Mouse (Mus musculus): Measurements from ENCODE around the gene Dyrk3.
"Not testable (repeated sequence)": the region's sequence is repeated elsewhere in the genome, so short reads cannot be mapped to it uniquely, and the experiment has no call there.

The Dyrk3 gene

DNA sequence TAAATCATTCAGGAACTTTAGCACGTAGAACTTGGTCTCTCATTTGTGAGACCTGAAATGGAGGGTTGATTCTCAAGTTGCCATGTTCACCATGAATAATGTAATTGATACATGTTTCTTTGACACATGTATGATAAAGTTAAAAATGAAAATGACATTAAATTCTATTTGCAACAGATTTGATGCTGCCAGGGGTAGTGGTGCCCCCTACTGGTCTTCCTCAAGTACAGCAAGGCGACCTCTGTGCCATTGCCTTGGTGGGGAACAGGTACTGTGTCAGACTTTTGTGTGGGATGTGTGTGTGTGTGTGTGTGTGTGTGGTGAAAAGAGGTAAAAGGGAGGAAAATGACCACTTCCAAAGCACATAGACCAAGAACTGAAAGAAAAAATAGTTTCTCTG, 17.3 kb upstream of the Dyrk3 start:
- DNase-seq (ENCODE audit: low spot score): no peak

GRCm38 (mm10) chr1:131153018-131153629, 15.0 kb upstream of the Dyrk3 start, which contains the start of gene Eif2d:
Gene Eif2d, plus strand, starts transcription at chr1:131153181.
- DNase-seq (ENCODE audit: low spot score): peak; percentile 77

DNA sequence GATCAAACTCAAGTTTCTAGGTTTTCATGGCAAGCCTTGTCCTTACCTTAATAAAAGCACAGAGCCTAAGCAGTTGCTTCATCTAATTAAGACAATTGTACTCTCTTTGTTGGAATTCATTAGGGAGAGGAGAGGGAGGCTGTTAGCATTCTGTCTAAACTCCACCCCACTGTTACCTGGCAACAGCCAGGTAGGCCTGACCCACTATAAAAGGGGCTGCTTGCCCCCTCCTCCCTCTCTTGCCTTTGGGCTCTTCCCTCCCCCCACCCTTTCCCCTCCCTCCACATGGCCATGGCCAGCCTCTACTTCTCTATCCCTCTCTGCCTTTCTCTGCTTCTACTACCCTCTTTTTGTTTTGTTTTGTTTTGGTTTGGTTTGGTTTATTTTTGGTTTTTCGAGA, 11.4 kb upstream of the Dyrk3 start:
- no peak for DNase-seq (ENCODE audit: low spot score)

- no peak for DNase-seq (ENCODE audit: low spot score)
Observed at GRCm38 (mm10) chr1:131146181-131146614, 8.1 kb upstream of the Dyrk3 start.

GRCm38 (mm10) chr1:131145222-131145621, 7.1 kb upstream of the Dyrk3 start:
- DNase-seq (ENCODE audit: low spot score): not testable (repeated sequence)

GRCm38 (mm10) chr1:131142472-131142871, 4.3 kb upstream of the Dyrk3 start:
- no peak for DNase-seq (ENCODE audit: low spot score)

- no peak for DNase-seq (ENCODE audit: low spot score)
Observed at GRCm38 (mm10) chr1:131141449-131141848, 3.3 kb upstream of the Dyrk3 start.

GRCm38 (mm10) chr1:131139102-131140095, 1.3 kb upstream of the Dyrk3 start:
- DNase-seq (ENCODE audit: low spot score): no peak

DNA sequence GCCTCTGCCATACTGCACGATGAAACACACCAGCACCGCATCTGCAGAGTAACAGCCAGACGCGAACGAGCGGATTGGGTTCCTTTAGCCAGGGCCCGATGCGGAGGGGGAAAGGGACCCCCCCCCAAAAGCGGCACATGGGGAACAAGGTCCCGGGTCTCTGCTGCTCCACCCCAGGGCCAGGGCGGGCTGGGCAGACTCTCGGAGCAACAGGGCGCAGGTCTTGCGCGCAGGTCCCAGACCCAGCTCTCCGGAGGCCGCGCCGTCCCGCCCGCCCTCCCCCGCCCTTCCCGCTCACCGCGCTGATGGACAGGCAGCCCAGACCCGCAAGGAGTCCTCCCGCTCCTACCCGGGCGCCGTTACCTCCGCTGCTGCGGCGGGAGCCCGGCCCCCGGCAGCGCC, 422 bp downstream of the Dyrk3 start:
- no peak for DNase-seq (ENCODE audit: low spot score)

DNA sequence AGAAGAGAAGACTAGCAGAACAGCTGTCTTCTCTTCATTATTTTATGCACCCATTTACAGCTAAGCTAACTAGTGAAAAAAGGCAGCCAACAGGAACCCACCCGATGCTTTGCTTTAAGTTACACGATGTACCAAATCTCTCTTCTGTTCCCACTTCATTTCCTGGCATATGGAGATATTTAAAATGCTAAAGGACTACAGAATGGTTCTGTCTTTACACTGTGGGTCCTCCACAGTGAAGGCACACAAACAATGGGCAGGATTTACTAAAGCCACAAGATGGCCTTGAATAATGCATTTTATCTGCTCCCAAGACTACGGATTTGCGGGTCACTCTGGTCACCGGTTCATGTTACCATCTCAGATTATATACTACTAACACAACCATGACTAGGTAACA, 1.0 kb downstream of the Dyrk3 start:
- DNase-seq (ENCODE audit: low spot score): no peak

- DNase-seq (ENCODE audit: low spot score): no peak
Observed at GRCm38 (mm10) chr1:131135960-131136629, 2.0 kb downstream of the Dyrk3 start.

DNA sequence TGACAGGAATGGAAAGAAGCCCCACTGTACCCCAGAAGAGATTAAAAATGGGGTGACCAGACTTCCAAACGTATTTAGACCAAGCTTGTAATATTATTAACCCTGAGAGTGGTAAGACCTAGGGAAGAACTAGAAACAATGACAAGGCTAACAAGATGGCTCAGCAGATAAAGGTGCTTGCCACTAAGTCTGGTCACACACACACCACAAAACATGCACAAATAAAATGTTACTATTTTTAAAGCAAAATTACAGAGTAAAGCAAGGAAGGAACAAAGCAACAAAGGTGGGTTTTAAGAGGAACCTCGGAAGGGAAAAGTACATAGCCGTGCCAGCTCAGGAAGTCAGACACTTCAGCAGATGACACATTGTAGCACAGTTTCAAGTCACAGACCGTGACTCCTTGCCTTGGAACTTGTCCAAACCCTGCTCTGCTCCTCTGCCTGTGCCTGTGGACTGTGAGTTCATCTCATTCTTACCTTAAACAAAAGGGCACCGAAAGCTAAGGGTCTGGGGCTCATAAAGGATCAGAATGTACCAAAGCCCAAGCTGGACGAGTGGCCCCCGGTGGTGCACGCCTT, 3.1 kb downstream of the Dyrk3 start:
- DNase-seq (ENCODE audit: low spot score): no peak

DNA sequence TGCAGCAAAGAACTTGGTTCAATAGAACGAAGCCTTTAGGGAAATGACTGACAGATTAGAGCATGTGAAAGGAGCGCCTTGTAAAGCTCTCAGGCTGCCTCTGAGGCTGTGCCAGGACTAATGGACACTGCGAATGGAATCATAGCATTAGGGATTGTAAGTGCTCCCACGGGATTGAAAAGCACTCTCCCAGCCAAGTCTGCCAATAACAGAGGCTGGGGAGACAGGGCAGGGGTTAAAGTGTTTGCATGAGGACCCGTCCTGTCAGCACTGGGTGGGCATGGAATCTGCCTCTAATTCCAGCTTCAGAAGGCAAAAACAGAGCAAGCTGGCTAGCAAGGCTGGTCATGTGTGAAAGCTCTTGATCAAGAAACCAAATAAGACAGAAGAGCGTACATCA, 3.9 kb downstream of the Dyrk3 start:
- DNase-seq (ENCODE audit: low spot score): no peak

- no peak for DNase-seq (ENCODE audit: low spot score)
Observed at GRCm38 (mm10) chr1:131125987-131126744, 12.0 kb downstream of the Dyrk3 start.

DNA sequence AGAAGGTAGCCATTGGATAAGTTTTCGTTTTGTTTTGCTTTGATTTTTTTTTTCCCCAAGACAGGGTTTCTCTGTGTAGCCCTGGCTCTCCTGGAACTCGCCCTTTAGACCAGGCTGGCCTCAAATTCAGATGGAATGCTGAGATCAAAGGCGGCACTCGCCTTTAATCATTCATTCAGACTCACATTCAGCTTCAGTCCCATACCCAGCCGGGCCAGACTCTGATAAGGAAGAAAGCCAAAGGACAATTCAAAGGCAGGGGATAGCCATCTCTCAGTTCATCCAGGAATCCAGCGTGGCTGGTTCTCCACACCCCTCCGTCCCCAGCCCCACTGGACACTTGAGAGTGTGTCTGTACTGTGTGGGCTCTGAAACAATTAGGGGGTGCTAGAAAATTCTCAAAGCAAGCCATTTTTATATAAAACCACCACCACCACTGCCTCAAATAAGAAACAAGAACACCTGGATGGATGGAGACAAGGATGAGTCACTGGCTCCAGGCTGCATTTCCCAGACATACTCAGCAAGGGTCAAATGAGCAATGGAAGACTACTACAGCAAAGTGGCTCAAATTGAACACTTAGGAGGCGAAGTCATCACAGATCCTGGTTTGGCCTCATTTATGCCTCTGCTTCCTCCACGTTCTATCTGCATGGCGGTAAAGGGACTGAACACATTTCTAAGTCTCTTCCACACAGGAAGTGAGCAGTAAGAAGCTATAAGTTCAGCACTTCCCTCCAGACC, 14.4 kb downstream of the Dyrk3 start:
- no peak for DNase-seq (ENCODE audit: low spot score)

- DNase-seq (ENCODE audit: low spot score): no peak
Observed at GRCm38 (mm10) chr1:131121987-131122386, 16.2 kb downstream of the Dyrk3 start.

GRCm38 (mm10) chr1:131119026-131119425, 19.1 kb downstream of the Dyrk3 start:
- no peak for DNase-seq (ENCODE audit: low spot score)

DNA sequence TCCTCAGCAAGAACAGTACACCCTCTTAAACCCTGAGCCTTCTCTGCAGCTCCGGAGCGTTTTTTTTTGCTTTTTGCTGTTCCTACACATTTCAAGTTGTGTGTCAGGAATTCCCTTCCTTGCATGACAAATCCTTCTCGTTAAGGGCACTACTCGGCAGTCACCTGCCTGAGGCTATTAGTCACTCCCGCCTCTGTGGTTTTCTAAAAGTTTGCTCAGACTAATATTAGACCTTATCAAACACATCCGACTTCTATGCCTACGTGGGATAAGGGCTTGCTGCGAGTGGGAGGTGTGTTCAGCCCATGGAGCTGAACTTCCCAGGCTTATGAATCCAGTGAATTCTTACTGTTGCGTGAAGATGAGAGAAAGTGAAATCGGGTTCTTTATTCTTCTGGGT, 19.6 kb downstream of the Dyrk3 start:
- no peak for DNase-seq (ENCODE audit: low spot score)

DNA sequence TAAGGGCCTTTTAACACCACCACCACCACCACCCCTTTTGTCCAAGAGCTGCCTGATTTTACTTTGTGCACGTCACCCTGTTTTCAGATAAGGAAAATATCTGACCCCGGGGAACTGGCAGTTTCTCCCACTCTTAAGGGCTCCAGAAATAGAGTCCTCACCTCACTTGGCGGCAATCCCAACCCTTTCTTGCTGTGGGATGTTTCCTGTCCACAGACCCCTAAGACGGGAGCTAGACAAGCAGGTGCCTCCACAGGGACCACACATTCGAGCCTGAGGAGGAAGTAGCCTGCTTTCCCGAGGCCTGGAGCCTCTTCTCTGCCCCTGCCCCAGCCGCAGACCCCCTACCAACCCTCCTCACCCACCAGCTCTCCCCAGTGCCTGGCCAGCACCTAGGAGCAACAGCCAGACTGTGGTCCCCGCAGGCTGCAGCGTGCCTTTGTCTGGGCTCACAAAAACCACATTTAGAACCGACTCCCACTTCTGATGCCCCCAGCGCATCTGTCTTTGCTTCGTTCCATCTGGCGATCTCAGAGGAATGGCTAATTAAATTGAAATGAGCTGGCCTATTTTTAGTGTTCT, 21.6 kb downstream of the Dyrk3 start:
- no peak for DNase-seq (ENCODE audit: low spot score)

DNA sequence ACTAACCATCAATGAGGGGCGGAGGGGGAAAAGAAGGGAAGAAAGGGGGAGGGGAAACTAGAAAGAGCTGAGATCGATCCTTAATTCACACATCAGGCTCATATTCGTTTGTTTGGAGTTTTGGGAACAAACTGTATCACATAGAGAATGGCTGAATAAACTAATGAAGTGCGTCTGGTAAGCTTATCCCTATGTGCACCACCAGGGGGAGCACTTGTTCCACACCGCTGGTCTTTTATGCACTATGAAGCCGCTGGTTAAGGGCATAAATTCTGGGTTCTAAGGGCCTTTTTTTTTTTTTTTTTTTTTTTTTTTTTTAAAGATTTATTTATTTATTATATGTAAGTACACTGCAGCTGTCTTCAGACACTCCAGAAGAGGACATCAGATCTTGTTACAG, 22.2 kb downstream of the Dyrk3 start:
- DNase-seq (ENCODE audit: low spot score): no peak

Data from left cerebral cortex, adult 11 months (tissue).